Comparison of ENCODE assay signal across 10 mouse cellular contexts in the genomic region with DNA sequence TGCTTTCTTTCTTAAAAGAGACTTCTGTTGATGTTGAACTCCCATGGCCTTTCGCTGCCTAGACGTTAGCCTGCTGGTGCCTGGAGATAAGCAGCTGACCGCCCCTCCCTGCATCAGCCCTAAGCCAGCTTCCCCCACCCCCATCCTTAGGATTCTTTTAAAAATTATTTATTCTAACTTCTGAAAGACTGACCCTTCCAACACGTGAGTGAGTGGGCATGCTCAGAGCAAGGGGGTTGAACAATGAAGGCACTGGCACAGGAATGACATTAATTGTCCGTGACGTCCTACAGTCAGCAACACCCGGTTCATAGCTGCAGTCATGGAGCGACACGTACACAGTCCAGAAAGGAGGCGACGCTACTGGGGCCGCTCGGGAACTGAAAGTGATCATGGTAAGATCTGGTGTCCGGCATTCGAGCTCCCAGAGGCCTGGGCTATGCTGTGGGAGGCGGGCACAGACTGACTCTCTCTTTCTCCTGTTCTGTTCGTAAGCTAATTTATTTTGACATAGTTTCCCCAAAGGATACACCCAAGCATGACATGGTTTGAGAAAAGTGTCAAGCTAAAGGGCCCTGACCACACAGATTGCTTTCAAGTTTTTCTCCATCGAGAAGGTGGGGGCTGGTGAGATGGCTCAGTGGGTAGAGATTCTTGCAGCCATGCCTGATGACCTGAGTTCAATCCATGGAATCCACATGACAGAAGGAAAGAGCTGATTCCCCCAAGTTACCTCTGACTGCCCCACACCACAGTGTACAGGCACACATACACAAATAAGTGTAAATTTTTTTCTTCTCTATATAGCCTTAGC. TPM values are rescaled to one million over a fixed set of nuclear protein-coding genes. Genes with fewer than 3 reads are reported as not detected.
DNase-seq lines count a peak whose midpoint lies in the region; ATAC-seq and TF ChIP-seq lines count a peak whose summit lies in the region.
"Had no signal": no experiment of that assay in that cellular context is flagged by ENCODE, and none has a peak within 500 bp of the region (broad histone marks: within the 10 kb centered on the region; RNA-seq: fewer than 3 reads in every experiment).

No protein-coding gene starts in this region.

- no peak overlapping the region for H3K27ac ChIP-seq in heart, embryonic 16.5 days (ENCODE audit: low read length)
- H3K27ac ChIP-seq in heart, adult 2 months: no peak overlapping the region
- H3K27ac ChIP-seq in bone marrow, adult 2 months (ENCODE audit: control insufficient read depth, insufficient read depth, low read depth, low read length, poor library complexity): peak overlapping the region; percentile 86
- H3K27ac ChIP-seq in hindbrain, embryonic 13.5 days: peak overlapping the region; percentile 55; the same call in 1 of the 2 replicates
- H3K27ac ChIP-seq in midbrain, embryonic 15.5 days: 0 out of 2 replicates have a peak overlapping the region, but pooled peaks have one; percentile 23

- ATAC-seq in heart, embryonic 16.5 days (replicated peaks; ENCODE audit: extremely low read depth, insufficient read depth, low FRiP score): peak; percentile 49; the same call in 1 of the 2 replicates
- ATAC-seq in hindbrain, embryonic 13.5 days (ENCODE audit: low FRiP score): no peak
- no peak; the same call in 1 of the 2 replicates for ATAC-seq in midbrain, embryonic 15.5 days (replicated peaks)
- no peak for ATAC-seq in granulocyte monocyte progenitor cell, adult 5-6 weeks (replicated peaks; ENCODE audit: poor library complexity, severe bottlenecking)
- ATAC-seq in monocyte, adult 5-6 weeks (replicated peaks; ENCODE audit: insufficient number of reproducible peaks, low FRiP score, low TSS enrichment, poor library complexity, severe bottlenecking): no peak

- H3K9ac ChIP-seq in heart, embryonic 16.5 days (ENCODE audit: low read length): no peak overlapping the region
- H3K9ac ChIP-seq in heart, adult 2 months (ENCODE audit: low read depth, low read length): no peak overlapping the region
- no peak overlapping the region; the same call in 1 of the 2 replicates for H3K9ac ChIP-seq in hindbrain, embryonic 13.5 days
- no peak overlapping the region for H3K9ac ChIP-seq in midbrain, embryonic 15.5 days

- no peaks in the 10 kb centered on the region for H3K4me1 ChIP-seq in heart, embryonic 16.5 days (ENCODE audit: control insufficient read depth, insufficient read depth, low read length)
- H3K4me1 ChIP-seq in heart, adult 2 months (ENCODE audit: control insufficient read depth, insufficient read depth, low read length): no peaks in the 10 kb centered on the region
- peaks cover 3% of the 10 kb centered on the region for H3K4me1 ChIP-seq in bone marrow, adult 2 months (ENCODE audit: control insufficient read depth, insufficient read depth, low read length)
- peaks cover 65% of the 10 kb centered on the region for H3K4me1 ChIP-seq in hindbrain, embryonic 13.5 days (replicated peaks)
- peaks cover 76% of the 10 kb centered on the region for H3K4me1 ChIP-seq in midbrain, embryonic 15.5 days

- no peaks in the 10 kb centered on the region for H3K27me3 ChIP-seq in heart, embryonic 16.5 days (ENCODE audit: control insufficient read depth, insufficient read depth, low read length)
- no peaks in the 10 kb centered on the region for H3K27me3 ChIP-seq in heart, adult 2 months (ENCODE audit: control insufficient read depth, insufficient read depth, low read length)
- H3K27me3 ChIP-seq in hindbrain, embryonic 13.5 days: no peaks in the 10 kb centered on the region
- H3K27me3 ChIP-seq in midbrain, embryonic 15.5 days (replicated peaks): no peaks in the 10 kb centered on the region

- no peak for TF ChIP-seq POLR2A in heart, adult 2 months (IDR thresholded peaks at IDR 0.05; ENCODE audit: insufficient read depth, low read depth, low read length)
- no peak for TF ChIP-seq POLR2A in bone marrow, adult 2 months (IDR thresholded peaks at IDR 0.05; ENCODE audit: borderline replicate concordance, control insufficient read depth, low read depth, low read length)

- WGBS in heart, embryonic 16.5 days: 53% methylated on average over 18 of the region's 18 CpGs
- WGBS in heart, adult 2 months: 68% methylated on average over 18 of the region's 18 CpGs
- WGBS in bone marrow, adult 2 months: 61% methylated on average over 18 of the region's 18 CpGs
- 47% methylated on average over 18 of the region's 18 CpGs for WGBS in hindbrain, embryonic 13.5 days
- WGBS in midbrain, embryonic 15.5 days: 43% methylated on average over 18 of the region's 18 CpGs

- DNase-seq in heart, adult 2 months: no peak
- DNase-seq in adrenal gland, postnatal 25 days: no peak
- DNase-seq: thymus, adult 2 months had no signal

- TF ChIP-seq EP300 in heart, adult 2 months (IDR thresholded peaks at IDR 0.05; ENCODE audit: insufficient read depth, low read depth, low read length): no peak

- H3K79me2 ChIP-seq in heart, adult 2 months (replicated peaks; ENCODE audit: control insufficient read depth, insufficient read depth, low read length): no peaks in the 10 kb centered on the region

- TF ChIP-seq CTCF in heart, adult 2 months (IDR thresholded peaks at IDR 0.05): no peak
- no peak for TF ChIP-seq CTCF in bone marrow, adult 2 months (IDR thresholded peaks at IDR 0.05; ENCODE audit: control insufficient read depth, insufficient read depth, low read length)

- peaks cover 20% of the 10 kb centered on the region for H3K36me3 ChIP-seq in heart, embryonic 16.5 days (ENCODE audit: control insufficient read depth, insufficient read depth)
- H3K36me3 ChIP-seq in heart, adult 2 months (ENCODE audit: control insufficient read depth, insufficient read depth, low read length): no peaks in the 10 kb centered on the region
- peaks cover 36% of the 10 kb centered on the region for H3K36me3 ChIP-seq in hindbrain, embryonic 13.5 days
- peaks cover 10% of the 10 kb centered on the region; the same call in 1 of the 2 replicates for H3K36me3 ChIP-seq in midbrain, embryonic 15.5 days (replicated peaks)

- H3K4me3 ChIP-seq in heart, embryonic 16.5 days (ENCODE audit: low read length): no peak overlapping the region
- no peak overlapping the region for H3K4me3 ChIP-seq in heart, adult 2 months
- peak overlapping the region; percentile 93 for H3K4me3 ChIP-seq in bone marrow, adult 2 months (replicated peaks; ENCODE audit: control insufficient read depth, low read depth, low read length)
- H3K4me3 ChIP-seq in hindbrain, embryonic 13.5 days: no peak overlapping the region
- no peak overlapping the region for H3K4me3 ChIP-seq in midbrain, embryonic 15.5 days

- H3K4me2 ChIP-seq in heart, embryonic 16.5 days (ENCODE audit: low read depth, low read length): peak overlapping the region; percentile 5
- H3K4me2 ChIP-seq in hindbrain, embryonic 13.5 days: no peak overlapping the region
- H3K4me2 ChIP-seq in midbrain, embryonic 15.5 days: no peak overlapping the region

- H3K9me3 ChIP-seq in heart, embryonic 16.5 days (replicated peaks; ENCODE audit: control insufficient read depth, low read length): no peaks in the 10 kb centered on the region
- no peaks in the 10 kb centered on the region for H3K9me3 ChIP-seq in hindbrain, embryonic 13.5 days
- H3K9me3 ChIP-seq in midbrain, embryonic 15.5 days: no peaks in the 10 kb centered on the region

- intact Hi-C loops in heart, adult 2 months (cut with DNase I): no loop called here

RNA-seq across cellular contexts. Expression of gene Gm10577, which starts 25.8 kb away (rescaled TPM):
- polyA plus RNA-seq in heart, embryonic 16.5 days (2015; fragmentation: Nextera tagmentation; extraction: Ambion mirVana): not detected in 2 replicates
- not detected for total RNA-seq in heart, adult 2 months (2021)
- not detected in 2 replicates for polyA plus RNA-seq in heart, adult 2 months (2012; rRNA removed)
- not detected in 2 replicates for polyA plus RNA-seq in bone marrow, adult 2 months (2011; ENCODE audit: insufficient read depth, insufficient read length, low replicate concordance, missing spikeins)
- not detected in 2 replicates for polyA plus RNA-seq in hindbrain, embryonic 13.5 days (2015; fragmentation: Nextera tagmentation; extraction: Ambion mirVana)
- not detected in 2 replicates for polyA plus RNA-seq in midbrain, embryonic 15.5 days (2015; fragmentation: Nextera tagmentation; extraction: Ambion mirVana)
- total RNA-seq in adrenal gland, postnatal 25 days (2021): not detected in 2 replicates
- total RNA-seq in granulocyte monocyte progenitor cell, adult 5-6 weeks (2014; fragmentation: Nextera tagmentation): not detected in 2 replicates
- not detected in 2 replicates for total RNA-seq in granulocyte monocyte progenitor cell, adult 5-6 weeks (2017)
- total RNA-seq in monocyte, adult 5-6 weeks (2017): not detected in 3 replicates
- total RNA-seq: layer of hippocampus, adult 18-20 months had no signal
- polyA plus RNA-seq: thymus, adult 2 months had no signal

Comparison
In these comparisons a context has a peak if more than half of its experiments do, and no peak if none do; other contexts are left out.
1. H3K27ac ChIP-seq: peak in bone marrow, adult 2 months (single experiment), hindbrain, embryonic 13.5 days (single experiment) and midbrain, embryonic 15.5 days (single experiment); none in heart, embryonic 16.5 days (single experiment) and heart, adult 2 months (single experiment).